Mouse (Mus musculus): ENCODE results near the gene Tmem259.

The Tmem259 gene

GRCm38 (mm10) chr10:79934794-79935569 is 49.1 kb downstream of the Tmem259 start:
- no peak for DNase-seq (ENCODE audit: low spot score in 2 of 2)

- DNase-seq (ENCODE audit: low spot score in 2 of 2): peak; percentile 60 to 79
Observed at GRCm38 (mm10) chr10:79934272-79934721, 49.8 kb downstream of the Tmem259 start.

- no peak for DNase-seq (ENCODE audit: low spot score in 2 of 2)
Observed at GRCm38 (mm10) chr10:79933861-79934260, 50.3 kb downstream of the Tmem259 start.

GRCm38 (mm10) chr10:79933145-79933679 is 50.9 kb downstream of the Tmem259 start:
- DNase-seq (ENCODE audit: low spot score in 2 of 2): no peak

GRCm38 (mm10) chr10:79932736-79933135 is 51.4 kb downstream of the Tmem259 start:
- DNase-seq (ENCODE audit: low spot score in 2 of 2): no peak

GRCm38 (mm10) chr10:79931797-79932196 is 52.3 kb downstream of the Tmem259 start:
- no peak for DNase-seq (ENCODE audit: low spot score in 2 of 2)

- no peak for DNase-seq (ENCODE audit: low spot score in 2 of 2)
Observed at GRCm38 (mm10) chr10:79930826-79931186, 53.3 kb downstream of the Tmem259 start.

GRCm38 (mm10) chr10:79929967-79930825 is 53.9 kb downstream of the Tmem259 start:
- DNase-seq (ENCODE audit: low spot score in 2 of 2): no peak

GRCm38 (mm10) chr10:79928907-79929701 is 55.0 kb downstream of the Tmem259 start:
- no peak for DNase-seq (ENCODE audit: low spot score in 2 of 2)

GRCm38 (mm10) chr10:79928030-79928694 is 56.0 kb downstream of the Tmem259 start:
- DNase-seq (ENCODE audit: low spot score in 2 of 2): no peak

GRCm38 (mm10) chr10:79927324-79928029 is 56.7 kb downstream of the Tmem259 start:
- DNase-seq (ENCODE audit: low spot score in 2 of 2): peak in 1 of 2 experiments; percentile 57

GRCm38 (mm10) chr10:79926491-79927323 is 57.4 kb downstream of the Tmem259 start, which contains the start of gene Arid3a:
Arid3a (plus strand) TSS chr10:79927043.
- peak; percentile 77 to 79 for DNase-seq (ENCODE audit: low spot score in 2 of 2)

GRCm38 (mm10) chr10:79925785-79926490 is 58.2 kb downstream of the Tmem259 start:
- DNase-seq (ENCODE audit: low spot score in 2 of 2): no peak

GRCm38 (mm10) chr10:79924998-79925784 is 58.9 kb downstream of the Tmem259 start:
- DNase-seq (ENCODE audit: low spot score in 2 of 2): peak; percentile 87 to 95

Measured in frontal cortex, postnatal 14 days (tissue).